Mouse (Mus musculus): ENCODE results near the gene Car2. TPM values are rescaled to one million over a fixed set of nuclear protein-coding genes. Genes with fewer than 3 reads are reported as not detected.

The Car2 gene
- total and polyA plus RNA-seq, 3 experiments: 30.0 to 76.8 (median 47.8) TPM

DNA sequence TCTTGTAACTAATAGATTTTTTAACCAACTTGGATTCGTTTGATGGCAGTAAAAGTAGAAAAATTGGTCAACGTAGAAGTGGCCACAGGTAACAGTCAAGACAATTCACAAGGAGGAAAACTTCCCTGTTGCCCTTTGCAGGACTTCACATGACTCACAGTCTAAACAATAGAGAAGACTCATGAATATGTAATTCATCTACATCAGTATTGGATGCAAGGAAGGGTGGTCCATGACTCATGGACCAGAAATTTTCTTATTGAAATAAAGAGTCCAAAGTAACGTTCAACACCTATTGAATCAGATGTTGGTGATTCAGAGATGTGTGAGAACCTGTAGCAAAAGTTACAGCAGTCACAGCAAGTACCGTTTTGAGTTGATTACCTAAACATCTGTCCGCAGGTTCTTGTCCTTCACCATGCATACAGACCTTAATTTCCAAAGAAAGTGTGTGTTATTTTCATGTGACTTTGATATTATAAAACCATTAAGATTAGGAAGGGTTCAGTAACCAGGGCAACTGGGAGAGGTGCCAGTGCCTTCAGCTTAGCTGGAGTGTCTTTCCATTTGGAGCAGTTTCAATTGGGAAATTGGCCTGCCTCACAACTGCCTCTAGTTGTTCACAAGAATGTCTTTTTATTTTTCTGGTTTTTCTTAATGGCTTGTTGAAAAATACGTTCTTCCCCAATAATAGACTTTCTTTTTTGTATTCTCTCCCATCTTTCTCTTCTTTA is 62.2 kb downstream of the Car2 start:
- peak; percentile 55 for DNase-seq

GRCm38 (mm10) chr3:14950031-14950430 is 64.0 kb downstream of the Car2 start:
- no peak for DNase-seq

Other genes with a start within 250 kb of the Car2 start
- gene Car13, start 244.5 kb upstream of the Car2 start, total RNA-seq (2021): 10 to 100 TPM; 13.1 to 17.8 TPM
- gene Car13, start 244.5 kb upstream of the Car2 start, polyA plus RNA-seq (2012; rRNA removed): 0.77 and 0.84 TPM in 2 replicates
- gene Car1, start 77.9 kb upstream of the Car2 start, total RNA-seq (2021): under 1 TPM in 1 of 2 experiments, not detected in 1; 0.59 TPM
- gene Car1, start 77.9 kb upstream of the Car2 start, polyA plus RNA-seq (2012; rRNA removed): 0.26 and 0.33 TPM in 2 replicates
- 1,000 to 10,000 TPM; 2,164 to 4,256 TPM for gene Car3, start 22.8 kb upstream of the Car2 start, total RNA-seq (2021)
- 1,180 and 2,323 TPM in 2 replicates for gene Car3, start 22.8 kb upstream of the Car2 start, polyA plus RNA-seq (2012; rRNA removed)